Mouse (Mus musculus): ENCODE measurements around the gene Slc17a3. TPM values are rescaled to one million over a fixed set of nuclear protein-coding genes. Genes with fewer than 3 reads are reported as not detected.

Slc17a3 gene
- polyA plus RNA-seq, 2 experiments: 0.29 to 0.39 TPM

GRCm38 (mm10) chr13:23864711-23865110 lies 25.5 kb downstream of the Slc17a3 start:
- Histone ChIP-seq H3K4me1 (ENCODE audit: control insufficient read depth, insufficient read depth, low read length) (peaks cover 10% of the 10 kb centered on the region), H3K27ac (replicated peaks; ENCODE audit: low read depth, low read length) (no peak overlapping the region), H3K4me2 (replicated peaks; ENCODE audit: low read depth, low read length, severe bottlenecking) (no peak overlapping the region), H3K36me3 (ENCODE audit: control insufficient read depth, insufficient read depth, low read length) (no peaks in the 10 kb centered on the region), H3K27me3 (ENCODE audit: control insufficient read depth, insufficient read depth, low read length) (no peaks in the 10 kb centered on the region), H3K4me3 (replicated peaks; ENCODE audit: low read length) (no peak overlapping the region), H3K9me3 (ENCODE audit: control insufficient read depth, low read length) (no peaks in the 10 kb centered on the region), H3K9ac (ENCODE audit: low read depth, low read length, severe bottlenecking) (no peak overlapping the region)
- no peak for ATAC-seq (ENCODE audit: low FRiP score, low read depth)
- TF ChIP-seq POLR2A (IDR thresholded peaks at IDR 0.05; ENCODE audit: borderline replicate concordance, extremely low read depth, insufficient read depth, insufficient read length): no peak
- DNase-seq (ENCODE audit: low spot score): no peak
- WGBS: 82% methylated on average over 9 of the region's 9 CpGs

GRCm38 (mm10) chr13:23866086-23866710 lies 27.0 kb downstream of the Slc17a3 start:
- no peak for TF ChIP-seq POLR2A (IDR thresholded peaks at IDR 0.05; ENCODE audit: borderline replicate concordance, extremely low read depth, insufficient read depth, insufficient read length)
- Histone ChIP-seq H3K9me3 (ENCODE audit: control insufficient read depth, low read length) (no peaks in the 10 kb centered on the region), H3K36me3 (ENCODE audit: control insufficient read depth, insufficient read depth, low read length) (no peaks in the 10 kb centered on the region), H3K4me2 (replicated peaks; ENCODE audit: low read depth, low read length, severe bottlenecking) (no peak overlapping the region), H3K9ac (ENCODE audit: low read depth, low read length, severe bottlenecking) (no peak overlapping the region), H3K27ac (replicated peaks; ENCODE audit: low read depth, low read length) (no peak overlapping the region), H3K4me1 (ENCODE audit: control insufficient read depth, insufficient read depth, low read length) (peaks cover 10% of the 10 kb centered on the region), H3K4me3 (replicated peaks; ENCODE audit: low read length) (no peak overlapping the region), H3K27me3 (ENCODE audit: control insufficient read depth, insufficient read depth, low read length) (no peaks in the 10 kb centered on the region)
- 68% methylated on average over 9 of the region's 9 CpGs for WGBS
- no peak for ATAC-seq (ENCODE audit: low FRiP score, low read depth)
- DNase-seq (ENCODE audit: low spot score): no peak

- peaks cover 10% of the 10 kb centered on the region for H3K4me1 ChIP-seq (ENCODE audit: control insufficient read depth, insufficient read depth, low read length)
- WGBS: 67% methylated on average over 6 of the region's 6 CpGs
- no peaks in the 10 kb centered on the region for H3K27me3 ChIP-seq (ENCODE audit: control insufficient read depth, insufficient read depth, low read length)
- H3K36me3 ChIP-seq (ENCODE audit: control insufficient read depth, insufficient read depth, low read length): no peaks in the 10 kb centered on the region
- no peak overlapping the region for H3K9ac ChIP-seq (ENCODE audit: low read depth, low read length, severe bottlenecking)
- no peak overlapping the region for H3K4me2 ChIP-seq (replicated peaks; ENCODE audit: low read depth, low read length, severe bottlenecking)
- DNase-seq (ENCODE audit: low spot score): no peak
- TF ChIP-seq POLR2A (IDR thresholded peaks at IDR 0.05; ENCODE audit: borderline replicate concordance, extremely low read depth, insufficient read depth, insufficient read length): no peak
- no peaks in the 10 kb centered on the region for H3K9me3 ChIP-seq (ENCODE audit: control insufficient read depth, low read length)
- H3K4me3 ChIP-seq (replicated peaks; ENCODE audit: low read length): no peak overlapping the region
- no peak for ATAC-seq (ENCODE audit: low FRiP score, low read depth)
- no peak overlapping the region for H3K27ac ChIP-seq (replicated peaks; ENCODE audit: low read depth, low read length)
Observed at GRCm38 (mm10) chr13:23867000-23867399, 27.8 kb downstream of the Slc17a3 start.

GRCm38 (mm10) chr13:23867405-23867804 lies 28.2 kb downstream of the Slc17a3 start, which contains the start of gene Slc17a1:
TSS of gene Slc17a1 (plus strand) at chr13:23867750.
- H3K36me3 ChIP-seq (ENCODE audit: control insufficient read depth, insufficient read depth, low read length): no peaks in the 10 kb centered on the region
- WGBS: 79% methylated on average over 7 of the region's 7 CpGs

GRCm38 (mm10) chr13:23868790-23869533 lies 29.7 kb downstream of the Slc17a3 start:
- Histone ChIP-seq H3K9ac (ENCODE audit: low read depth, low read length, severe bottlenecking) (no peak overlapping the region), H3K4me3 (replicated peaks; ENCODE audit: low read length) (no peak overlapping the region), H3K36me3 (ENCODE audit: control insufficient read depth, insufficient read depth, low read length) (no peaks in the 10 kb centered on the region), H3K27ac (replicated peaks; ENCODE audit: low read depth, low read length) (no peak overlapping the region), H3K9me3 (ENCODE audit: control insufficient read depth, low read length) (no peaks in the 10 kb centered on the region), H3K4me2 (replicated peaks; ENCODE audit: low read depth, low read length, severe bottlenecking) (no peak overlapping the region), H3K27me3 (ENCODE audit: control insufficient read depth, insufficient read depth, low read length) (no peaks in the 10 kb centered on the region), H3K4me1 (ENCODE audit: control insufficient read depth, insufficient read depth, low read length) (peaks cover 10% of the 10 kb centered on the region)
- WGBS: 79% methylated on average over 8 of the region's 8 CpGs
- ATAC-seq (ENCODE audit: low FRiP score, low read depth): no peak
- TF ChIP-seq POLR2A (IDR thresholded peaks at IDR 0.05; ENCODE audit: borderline replicate concordance, extremely low read depth, insufficient read depth, insufficient read length): no peak
- no peak for DNase-seq (ENCODE audit: low spot score)

More at GRCm38 (mm10) chr13:23867405-23867804, 28.2 kb downstream of the Slc17a3 start, which contains the start of gene Slc17a1:
- H3K4me3 ChIP-seq (replicated peaks; ENCODE audit: low read length): no peak within 1 kb of the TSS
- H3K4me2 ChIP-seq (replicated peaks; ENCODE audit: low read depth, low read length, severe bottlenecking): no peak within 1 kb of the TSS
- DNase-seq (ENCODE audit: low spot score): peak; percentile 25
- H3K9me3 ChIP-seq (ENCODE audit: control insufficient read depth, low read length): no peaks in the 10 kb centered on the region
- H3K27ac ChIP-seq (replicated peaks; ENCODE audit: low read depth, low read length): 0 out of 2 replicates have a peak within 1 kb of the TSS, but pooled peaks have one; percentile 19
- no peak within 1 kb of the TSS for H3K9ac ChIP-seq (ENCODE audit: low read depth, low read length, severe bottlenecking)
- H3K4me1 ChIP-seq (ENCODE audit: control insufficient read depth, insufficient read depth, low read length): peaks cover 10% of the 10 kb centered on the region
- no peak for ATAC-seq (ENCODE audit: low FRiP score, low read depth)
- TF ChIP-seq POLR2A (IDR thresholded peaks at IDR 0.05; ENCODE audit: borderline replicate concordance, extremely low read depth, insufficient read depth, insufficient read length): no peak
- H3K27me3 ChIP-seq (ENCODE audit: control insufficient read depth, insufficient read depth, low read length): no peaks in the 10 kb centered on the region

Measured in limb, embryonic 14.5 days (tissue).